In the genomic region with DNA sequence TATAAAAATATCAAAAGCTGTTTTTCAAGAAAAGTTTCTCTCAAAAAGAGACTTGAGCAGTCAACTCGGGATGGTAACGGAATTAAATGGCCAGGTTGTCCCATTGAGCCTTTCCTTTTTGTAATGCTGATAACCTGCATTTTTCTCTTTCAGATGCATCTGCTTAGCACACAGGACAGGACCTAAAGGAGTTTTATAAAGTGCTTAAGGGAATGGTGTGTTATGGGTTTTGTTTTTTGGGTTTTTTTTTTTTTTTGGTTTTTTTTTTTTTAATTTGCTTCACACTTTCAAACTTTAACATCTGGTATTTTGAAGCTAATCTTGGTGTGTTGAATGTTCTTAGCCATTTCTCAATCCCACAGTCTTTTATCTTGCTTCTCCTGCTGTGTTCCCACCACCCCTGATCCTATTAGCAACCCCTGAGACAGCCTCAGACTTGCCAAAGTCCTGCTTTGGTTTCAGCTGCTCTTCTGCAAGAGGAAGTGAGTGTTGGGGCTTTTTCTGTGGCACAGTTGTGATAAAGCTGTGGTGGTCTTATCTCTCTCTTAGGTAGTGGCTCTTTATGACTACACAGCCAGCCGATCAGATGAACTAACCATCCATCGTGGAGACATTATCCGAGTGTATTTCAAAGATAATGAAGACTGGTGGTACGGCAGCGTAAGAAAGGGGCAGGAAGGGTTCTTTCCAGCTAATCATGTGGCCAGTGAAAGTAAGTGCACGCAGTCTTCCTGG, we compare ENCODE assay signal across 8 mouse cellular contexts.
DNase-seq lines count a peak whose midpoint lies in the region; ATAC-seq and TF ChIP-seq lines count a peak whose summit lies in the region.

No protein-coding gene starts in this region.

- DNase-seq in heart, postnatal 4 days: no peak
- peak; percentile 25 for DNase-seq in B cell, adult 2 months
- DNase-seq in c-Kit-positive CD71-negative TER-119-negative erythroid progenitor cells, embryonic 14.5 days (ENCODE audit: low read depth): peak; percentile 73
- no peak for DNase-seq in gastrocnemius, adult 2 months
- no peak for DNase-seq in cerebellum, adult 9-10 months

- no peak for TF ChIP-seq CTCF in gastrocnemius, adult 2 months (IDR thresholded peaks at IDR 0.05)

- peak overlapping the region; percentile 65 for H3K4me2 ChIP-seq in heart, embryonic 15.5 days
- H3K4me2 ChIP-seq in limb, embryonic 12.5 days: peak overlapping the region; percentile 53
- H3K4me2 ChIP-seq in kidney, embryonic 14.5 days (replicated peaks; ENCODE audit: low read depth, low read length): no peak overlapping the region; the same call in 1 of the 2 replicates

- H3K27me3 ChIP-seq in heart, embryonic 15.5 days: peaks cover 8% of the 10 kb centered on the region; the same call in 1 of the 2 replicates
- H3K27me3 ChIP-seq in limb, embryonic 12.5 days: no peaks in the 10 kb centered on the region
- 0 out of 2 replicates have a peak, but pooled peaks cover 3% of the 10 kb centered on the region for H3K27me3 ChIP-seq in kidney, embryonic 14.5 days (ENCODE audit: control insufficient read depth, insufficient read depth, low read length)

- H3K27ac ChIP-seq in heart, embryonic 15.5 days: no peak overlapping the region
- no peak overlapping the region for H3K27ac ChIP-seq in limb, embryonic 12.5 days
- no peak overlapping the region for H3K27ac ChIP-seq in gastrocnemius, adult 2 months
- no peak overlapping the region for H3K27ac ChIP-seq in kidney, embryonic 14.5 days (ENCODE audit: low read depth, low read length)

- H3K4me3 ChIP-seq in heart, embryonic 15.5 days: peak overlapping the region; percentile 43; the same call in 1 of the 2 replicates
- no peak overlapping the region for H3K4me3 ChIP-seq in limb, embryonic 12.5 days (replicated peaks)
- H3K4me3 ChIP-seq in gastrocnemius, adult 2 months: no peak overlapping the region
- no peak overlapping the region for H3K4me3 ChIP-seq in kidney, embryonic 14.5 days (ENCODE audit: low read length)

- no peaks in the 10 kb centered on the region for H3K9me3 ChIP-seq in heart, embryonic 15.5 days (replicated peaks)
- H3K9me3 ChIP-seq in limb, embryonic 12.5 days: no peaks in the 10 kb centered on the region
- no peaks in the 10 kb centered on the region for H3K9me3 ChIP-seq in kidney, embryonic 14.5 days (ENCODE audit: control insufficient read depth, low read length)

- WGBS in heart, embryonic 15.5 days: 18% methylated on average over 8 of the region's 8 CpGs
- 16% methylated on average over 8 of the region's 8 CpGs for WGBS in limb, embryonic 12.5 days
- 16% methylated on average over 8 of the region's 8 CpGs for WGBS in kidney, embryonic 14.5 days

- intact Hi-C loops in gastrocnemius, adult 2 months (cut with DNase I): no loop called here

- H3K36me3 ChIP-seq in heart, embryonic 15.5 days: no peaks in the 10 kb centered on the region
- no peaks in the 10 kb centered on the region for H3K36me3 ChIP-seq in limb, embryonic 12.5 days
- H3K36me3 ChIP-seq in kidney, embryonic 14.5 days (ENCODE audit: control insufficient read depth, insufficient read depth, low read length): no peaks in the 10 kb centered on the region

- no peak for ATAC-seq in heart, embryonic 15.5 days (replicated peaks; ENCODE audit: insufficient number of reproducible peaks, insufficient read depth, low FRiP score, low read depth)
- ATAC-seq in limb, embryonic 12.5 days (ENCODE audit: insufficient number of reproducible peaks, insufficient read depth, low FRiP score, low TSS enrichment, low read depth): no peak
- no peak for ATAC-seq in kidney, embryonic 14.5 days (ENCODE audit: low FRiP score, low TSS enrichment)

- peaks cover 9% of the 10 kb centered on the region; the same call in 1 of the 2 replicates for H3K4me1 ChIP-seq in heart, embryonic 15.5 days (replicated peaks)
- H3K4me1 ChIP-seq in limb, embryonic 12.5 days (replicated peaks): peaks cover 21% of the 10 kb centered on the region
- H3K4me1 ChIP-seq in kidney, embryonic 14.5 days (ENCODE audit: control insufficient read depth, insufficient read depth, low read length): peaks cover 7% of the 10 kb centered on the region; the same call in 1 of the 2 replicates

- no peak overlapping the region for H3K9ac ChIP-seq in heart, embryonic 15.5 days
- no peak overlapping the region for H3K9ac ChIP-seq in limb, embryonic 12.5 days (replicated peaks)
- no peak overlapping the region for H3K9ac ChIP-seq in kidney, embryonic 14.5 days (ENCODE audit: low read depth, low read length)

Comparison
In these comparisons a context has a peak if more than half of its experiments do, and no peak if none do; other contexts are left out.
1. DNase-seq: peak in B cell, adult 2 months (2 of 2) and c-Kit-positive CD71-negative TER-119-negative erythroid progenitor cells, embryonic 14.5 days (single experiment); none in heart, postnatal 4 days (single experiment), gastrocnemius, adult 2 months (single experiment) and cerebellum, adult 9-10 months (single experiment).